Mouse (Mus musculus) v-Abl transformed pro-B cells (cell line): ENCODE measurements at regions not wholly inside any gene's neighbourhood (a gene's known extent, or its start where the extent isn't known, plus 50 kb on each side); places are given as distances from the start of the nearest gene placed in this dataset.

Experiments
- in situ Hi-C, 2 experiments: fragments of 400-800 bp; cut with MboI; formaldehyde crosslinking; loops; one replicate each; pipeline ENCODE4 v1.15.1; 2025; ENCODE audit not compliant: unreplicated experiment in 2 of 2

- in situ Hi-C loops: no loop called here
Observed at GRCm38 (mm10) chr4:55874276-55874675, 342.0 kb upstream of the Klf4 start.

DNA sequence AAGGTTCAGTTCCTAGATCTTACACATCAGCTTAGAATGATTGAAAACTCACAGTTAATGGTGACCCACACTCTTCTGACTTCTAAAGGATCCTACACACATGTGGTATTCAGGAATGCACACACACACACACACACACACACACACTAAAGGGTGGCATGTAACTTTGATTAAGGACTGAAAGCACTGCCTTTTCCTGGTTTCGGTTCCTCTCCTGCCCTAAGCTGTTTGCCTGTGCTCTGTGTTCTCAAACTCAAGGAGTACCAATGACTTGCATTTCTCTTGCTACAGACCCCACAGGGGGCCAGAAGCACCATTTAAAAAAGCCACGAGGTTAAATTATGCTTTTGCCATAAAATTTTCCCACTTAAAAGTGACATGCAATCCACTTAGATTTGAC is 327.8 kb upstream of the Klf4 start:
- in situ Hi-C loops: no loop called here

- in situ Hi-C loops: no loop called here
Observed at GRCm38 (mm10) chr4:55859211-55859761, 327.0 kb upstream of the Klf4 start.

GRCm38 (mm10) chr4:55851430-55851829 is 319.2 kb upstream of the Klf4 start:
- in situ Hi-C loops: no loop called here

DNA sequence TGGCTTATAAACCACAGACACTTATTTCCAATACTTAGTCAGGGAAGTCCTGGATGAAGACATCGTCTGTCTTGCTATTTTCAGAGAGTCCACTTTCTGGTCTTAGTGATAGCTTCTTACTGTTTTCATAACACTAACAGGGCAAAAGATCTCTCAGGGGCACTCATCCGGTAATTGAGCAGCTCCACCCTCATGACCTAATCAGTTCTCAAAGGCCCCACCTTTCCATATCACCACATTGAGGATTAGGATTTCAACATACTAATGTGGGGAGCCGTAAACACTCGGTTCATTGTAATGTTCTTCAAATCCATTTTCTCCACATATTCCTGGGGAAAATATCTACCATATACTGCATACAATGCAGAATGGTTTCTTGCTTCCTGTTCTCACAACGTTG is 318.8 kb upstream of the Klf4 start:
- in situ Hi-C loops: no loop called here

GRCm38 (mm10) chr4:55843727-55844401 is 311.6 kb upstream of the Klf4 start:
- in situ Hi-C loops: no loop called here

DNA sequence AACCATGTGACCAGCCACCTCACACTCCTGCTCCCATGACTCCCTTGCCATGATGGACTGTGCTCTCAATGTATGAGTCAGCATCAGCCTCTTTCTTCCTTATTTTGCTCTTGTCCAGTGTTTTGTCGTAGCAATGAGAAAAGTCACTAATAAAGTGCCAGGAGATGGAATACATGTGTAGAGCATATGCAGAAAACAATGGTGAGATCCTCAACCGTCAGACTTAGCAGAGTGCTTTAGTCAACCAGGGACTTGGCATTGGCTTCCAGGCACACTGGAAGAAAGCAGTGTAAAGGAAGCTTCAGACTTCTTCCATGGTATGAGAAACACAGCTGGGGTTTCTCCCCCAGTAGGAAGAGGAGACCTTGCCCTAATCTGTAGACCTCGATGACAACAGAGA is 306.3 kb upstream of the Klf4 start:
- in situ Hi-C loops: no loop called here

DNA sequence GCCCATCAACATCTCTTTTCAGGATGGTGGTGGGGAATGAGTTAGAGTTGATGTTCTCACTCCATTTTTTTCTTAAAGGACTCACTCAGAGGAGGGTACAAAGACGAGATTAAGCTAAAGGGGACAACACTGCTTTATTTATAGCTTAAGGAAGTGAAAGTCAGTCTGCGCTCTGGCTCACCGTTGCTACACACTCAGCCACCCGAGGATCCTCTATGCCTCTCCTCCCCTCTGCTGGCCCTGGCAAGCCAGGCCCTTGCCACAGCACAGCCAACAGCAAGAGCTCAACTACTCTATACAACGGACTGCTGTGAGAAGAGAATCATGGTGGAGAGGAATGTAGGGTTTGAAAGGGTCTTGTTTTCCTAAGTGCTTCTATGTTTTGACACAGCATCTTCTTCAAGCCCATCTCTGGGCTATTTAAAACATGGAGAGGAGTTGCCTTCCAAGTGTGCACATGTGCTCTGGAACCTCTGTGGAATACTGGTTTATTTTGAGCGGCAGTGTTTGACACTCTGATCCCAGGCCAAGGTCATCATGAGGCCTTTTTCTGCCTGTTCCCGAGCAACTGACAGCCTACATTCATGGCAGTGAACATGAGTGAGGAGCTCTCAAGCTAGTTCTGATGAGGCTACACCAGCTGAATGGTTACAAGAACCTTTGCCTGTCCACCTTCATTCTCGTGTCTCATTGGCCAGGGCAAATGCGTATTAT is 291.9 kb upstream of the Klf4 start:
- in situ Hi-C loops: loop anchor here (10.0 kb wide), 2 partner anchors 289 to 299 kb away; partner anchors contain the start of gene Klf4 (in 1 of the 2)

GRCm38 (mm10) chr4:55823583-55823982 is 291.3 kb upstream of the Klf4 start:
- in situ Hi-C loops: loop anchor here (10.0 kb wide), 2 partner anchors 289 to 299 kb away; partner anchors contain the start of gene Klf4 (in 1 of the 2)

- in situ Hi-C loops: no loop called here
Observed at GRCm38 (mm10) chr4:55817035-55817818, 285.0 kb upstream of the Klf4 start.

DNA sequence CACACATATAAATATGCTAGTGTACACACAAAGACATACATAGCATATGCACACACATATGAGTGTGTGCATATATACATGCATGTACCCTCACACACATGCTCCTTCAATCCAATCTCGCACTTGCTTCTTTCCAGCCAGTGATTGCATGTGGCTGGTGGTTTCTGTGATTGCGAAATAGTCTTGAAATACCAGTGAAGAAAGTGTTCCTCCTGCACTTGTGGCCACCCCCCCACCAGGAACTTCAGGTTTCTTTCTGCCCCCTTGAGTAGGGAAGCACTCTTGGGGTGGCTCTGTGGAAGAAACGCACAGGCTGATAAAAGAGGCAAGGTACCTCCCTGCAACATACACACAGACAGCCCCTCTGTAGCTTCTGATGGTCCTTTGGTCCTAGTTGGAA is 283.6 kb upstream of the Klf4 start:
- in situ Hi-C loops: no loop called here

DNA sequence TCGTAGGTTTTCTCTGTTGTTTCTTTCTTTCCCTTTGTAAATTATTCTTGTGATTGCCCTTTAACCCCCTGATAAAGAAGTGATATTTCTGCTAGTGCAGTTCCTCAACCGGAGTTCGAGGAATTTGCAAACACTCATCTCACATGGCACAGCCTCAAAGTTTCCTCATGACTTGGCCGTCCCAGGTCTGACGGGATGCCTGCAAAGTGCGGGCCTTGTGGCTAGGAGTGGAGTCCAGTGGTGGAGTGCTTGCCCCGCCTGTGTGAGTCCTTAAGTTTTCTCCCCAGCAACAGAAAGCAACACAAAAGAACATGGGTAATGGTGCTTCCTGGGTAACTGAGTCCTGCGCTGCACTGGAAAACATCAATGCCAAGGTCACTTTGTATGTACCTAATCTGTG is 280.6 kb upstream of the Klf4 start:
- in situ Hi-C loops: no loop called here

- in situ Hi-C loops: no loop called here
Observed at GRCm38 (mm10) chr4:55811656-55812055, 279.4 kb upstream of the Klf4 start.

DNA sequence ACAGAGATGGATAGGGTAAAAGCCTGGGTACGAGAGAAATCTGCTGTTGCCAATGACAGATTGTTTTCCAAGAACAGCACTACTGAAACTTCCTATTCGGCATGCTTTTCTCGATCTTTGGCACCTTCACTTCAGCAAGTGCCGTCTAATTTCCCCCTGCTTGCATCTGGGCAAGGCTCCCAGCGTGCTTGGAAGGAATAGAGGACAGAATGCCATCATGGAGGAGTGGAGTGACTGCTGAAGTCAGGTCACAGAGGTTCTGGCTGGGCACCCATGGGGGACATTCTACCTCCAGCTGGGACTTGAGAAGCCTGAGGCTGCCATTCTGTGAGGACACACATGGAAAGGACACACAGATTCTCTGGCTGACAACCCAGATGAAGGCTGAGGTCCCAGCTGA is 276.2 kb upstream of the Klf4 start:
- in situ Hi-C loops: no loop called here

DNA sequence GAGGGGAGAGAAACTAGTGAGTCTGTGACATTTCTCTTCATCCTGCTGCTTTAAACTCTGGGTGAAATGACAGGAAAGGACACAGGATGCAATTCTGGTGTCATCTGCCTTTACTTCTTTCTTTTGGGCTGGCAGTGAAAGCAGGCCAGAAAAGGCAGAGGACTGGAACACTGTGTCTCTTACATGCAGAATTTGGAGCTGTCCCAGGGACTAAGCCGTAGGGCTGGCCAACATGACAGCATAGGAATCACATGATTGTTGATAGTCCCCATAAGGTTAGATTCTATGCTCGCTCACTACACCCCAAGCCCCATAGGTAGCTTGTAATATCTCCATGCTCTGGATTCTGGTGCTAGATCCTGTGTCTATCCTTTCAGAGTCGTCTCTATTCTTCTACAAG is 274.5 kb upstream of the Klf4 start:
- in situ Hi-C loops: no loop called here

GRCm38 (mm10) chr4:55805255-55806051 is 273.2 kb upstream of the Klf4 start:
- in situ Hi-C loops: no loop called here

DNA sequence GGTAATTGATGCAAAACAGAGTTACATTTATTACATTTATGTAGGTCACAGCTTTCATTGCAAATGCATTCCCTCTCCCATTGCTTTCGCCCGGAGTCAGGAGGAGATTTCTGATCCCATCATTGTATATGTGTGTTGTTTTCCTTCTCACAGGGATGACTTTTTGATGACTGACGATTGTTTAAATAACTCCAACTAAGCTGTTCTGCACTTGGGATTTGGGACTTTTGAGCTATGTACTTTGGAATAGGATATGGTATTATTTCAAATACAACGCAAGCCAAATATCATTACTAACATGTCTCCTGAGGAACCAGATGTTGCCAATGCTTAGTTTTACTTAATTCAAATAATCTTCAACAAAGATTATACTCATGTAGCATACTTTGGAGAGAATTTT is 269.8 kb upstream of the Klf4 start:
- in situ Hi-C loops: no loop called here

GRCm38 (mm10) chr4:55798099-55798498 is 265.8 kb upstream of the Klf4 start:
- in situ Hi-C loops: no loop called here

DNA sequence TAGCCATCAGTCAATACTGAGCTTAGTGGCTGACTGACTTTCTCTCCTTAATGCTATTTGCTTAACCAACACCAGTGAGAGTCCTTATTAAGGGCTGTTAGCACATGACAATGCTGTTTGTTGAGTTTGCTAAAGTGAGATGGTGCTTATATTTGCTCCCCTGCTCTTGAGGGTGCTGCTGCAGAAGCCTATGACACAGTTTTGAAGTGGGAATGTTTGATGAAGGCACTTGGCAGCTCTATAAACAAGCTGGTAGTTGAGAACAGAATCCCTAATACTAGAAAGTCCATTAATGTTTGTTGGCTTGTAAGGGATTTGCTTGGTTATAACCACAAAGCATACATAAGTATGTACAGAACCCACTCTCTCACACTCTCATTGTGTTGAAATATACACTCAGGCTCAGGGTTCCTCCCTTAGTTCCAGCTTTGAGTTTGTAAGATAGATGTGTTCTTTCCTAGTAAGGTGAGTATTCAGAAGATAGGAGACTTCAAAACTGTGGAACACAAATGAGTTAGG is 249.1 kb upstream of the Klf4 start:
- in situ Hi-C loops: no loop called here

GRCm38 (mm10) chr4:55779581-55779980 is 247.3 kb upstream of the Klf4 start:
- in situ Hi-C loops: no loop called here
